Mouse (Mus musculus) forebrain, postnatal 0 days (tissue): ENCODE data around the gene Pdia4. TPM values are rescaled to one million over a fixed set of nuclear protein-coding genes. Genes with fewer than 3 reads are reported as not detected.

ENCODE experiments used
- ATAC-seq: fragments of 200-750 bp; cut with Nextera tagmentation; 2 replicates; pipeline ENCODE4 v1.8.0; 2017; ENCODE audit warnings: mild to moderate bottlenecking, moderate library complexity
- DNase-seq: peaks from one replicate; pipeline ENCODE4 v3.0.0-alpha.2; 2015
- H3K27ac ChIP-seq: fragments of 300-500 bp; sonication (generic); 2 replicates; pipeline ENCODE4 v1.5.1; 2014; ENCODE audit warnings: low read depth, mild to moderate bottlenecking, antibody characterized with exemption, low read length, moderate library complexity, mixed read lengths
- H3K27me3 ChIP-seq: fragments of 300-500 bp; sonication (generic); 2 replicates; pipeline ENCODE4 v1.6.1; 2014; ENCODE audit warnings: mild to moderate bottlenecking, low read length, mixed read lengths; ENCODE audit not compliant: insufficient read depth
- H3K36me3 ChIP-seq: fragments of 300-500 bp; sonication (generic); 2 replicates; pipeline ENCODE4 v1.6.1; 2014; ENCODE audit warnings: mild to moderate bottlenecking, moderate library complexity; ENCODE audit not compliant: insufficient read depth
- H3K4me1 ChIP-seq: fragments of 300-500 bp; sonication (generic); 2 replicates; pipeline ENCODE4 v1.6.1; 2014; ENCODE audit warnings: antibody characterized with exemption; ENCODE audit not compliant: insufficient read depth
- H3K4me2 ChIP-seq: fragments of 300-500 bp; sonication (generic); 2 replicates; pipeline ENCODE4 v1.6.1; 2014; ENCODE audit warnings: low read depth, mild to moderate bottlenecking, moderate library complexity
- H3K4me3 ChIP-seq: fragments of 300-500 bp; sonication (generic); 2 replicates; pipeline ENCODE4 v1.5.1; 2014; ENCODE audit warnings: low read depth, low read length, mixed read lengths
- H3K9ac ChIP-seq: fragments of 300-500 bp; sonication (generic); 2 replicates; pipeline ENCODE4 v1.6.1; 2014; ENCODE audit warnings: mild to moderate bottlenecking
- H3K9me3 ChIP-seq: fragments of 300-500 bp; sonication (generic); 2 replicates; pipeline ENCODE4 v1.6.1; 2016; ENCODE audit warnings: low read length
- CTCF ChIP-seq: sonication (generic); IDR thresholded peaks from 2 replicates; pipeline ENCODE4 v1.5.1; 2016; ENCODE audit warnings: antibody characterized with exemption, control low read depth, low read depth
- WGBS: fragments of 180-500 bp; shearing (Covaris S2); extraction: QIAGEN DNeasy Blood & Tissue Kit; methylation state at CpG from one replicate; pipeline ENCODE4 v1.1.7; 2014; 5-methylcytosine and 5-hydroxymethylcytosine counted together
- polyA plus RNA-seq: library from polyadenylated mRNA; unstranded; fragments of >200 nt; fragmentation: Nextera tagmentation; extraction: Ambion mirVana; gene quantifications from 2 replicates; pipeline ENCODE4 v1.2.1, GENCODE M21; 2015
- total RNA-seq: library from RNA; depleted of rRNA; stranded (reverse); fragments of >200 nt; gene quantifications from 2 replicates; pipeline ENCODE4 v1.2.3, GENCODE M21; 2014

The Pdia4 gene
- total and polyA plus RNA-seq, 2 experiments from 2014 or later, result 83.7 to 104 TPM

DNA sequence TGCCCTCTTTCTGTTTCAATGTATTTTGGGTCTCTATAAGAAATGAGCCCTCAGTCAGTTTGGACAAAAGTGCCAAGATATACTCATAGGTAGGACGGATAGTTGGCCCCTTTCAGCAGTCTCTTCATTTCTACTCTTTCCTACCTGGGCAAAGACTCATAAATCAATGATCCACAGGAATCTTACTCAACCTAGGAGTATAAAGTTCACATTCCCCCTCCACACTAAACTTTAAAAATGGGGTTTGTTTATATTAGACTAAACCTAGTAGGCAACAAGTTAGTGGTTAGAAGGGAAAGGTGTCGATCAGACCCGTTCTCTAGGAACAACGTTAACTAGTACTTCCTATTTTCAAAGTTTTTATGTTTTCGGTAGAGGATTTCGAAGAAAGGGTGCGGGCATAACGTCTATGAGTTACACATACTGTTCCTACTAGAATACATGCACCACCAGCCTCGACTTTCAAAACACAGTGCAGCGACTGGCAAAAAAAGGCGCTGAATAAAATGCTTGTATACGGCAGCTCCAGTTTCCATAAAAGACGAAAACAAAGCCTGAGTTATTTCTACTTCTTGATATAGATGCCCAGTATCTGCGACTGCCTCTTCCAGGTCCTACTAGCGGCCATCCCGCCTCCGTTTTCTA lies 837 bp downstream of the Pdia4 start:
- no peaks in the 10 kb centered on the region for H3K27me3 ChIP-seq
- H3K36me3 ChIP-seq, result peaks cover 7% of the 10 kb centered on the region; the same call in 1 of the 2 replicates
- no peak for TF ChIP-seq CTCF
- peak overlapping the region; percentile 90 for H3K27ac ChIP-seq
- H3K9ac ChIP-seq, result peak overlapping the region; percentile 72
- H3K9me3 ChIP-seq, result no peaks in the 10 kb centered on the region
- DNase-seq (no peak), ATAC-seq (no peak)
- WGBS, result under 1% methylated on average over 17 of the region's 17 CpGs
- peaks cover 23% of the 10 kb centered on the region for H3K4me1 ChIP-seq
- peak overlapping the region; percentile 58 for H3K4me2 ChIP-seq
- H3K4me3 ChIP-seq, result peak overlapping the region; percentile 80

- peak overlapping the region; percentile 58 for H3K4me2 ChIP-seq
- H3K4me1 ChIP-seq, result peaks cover 23% of the 10 kb centered on the region
- ATAC-seq, result no peak
- H3K9ac ChIP-seq, result peak overlapping the region; percentile 72
- TF ChIP-seq CTCF, result no peak
- peaks cover 9% of the 10 kb centered on the region for H3K36me3 ChIP-seq
- H3K4me3 ChIP-seq, result peak overlapping the region; percentile 80; the same call in 1 of the 2 replicates
- DNase-seq, result no peak
- no peaks in the 10 kb centered on the region for H3K27me3 ChIP-seq
- no peak overlapping the region for H3K27ac ChIP-seq
- no peaks in the 10 kb centered on the region for H3K9me3 ChIP-seq
- 62% methylated on average over 5 of the region's 5 CpGs for WGBS
These were observed 1.9 kb downstream of the Pdia4 start for GRCm38 (mm10) chr6:47811324-47811723.

DNA sequence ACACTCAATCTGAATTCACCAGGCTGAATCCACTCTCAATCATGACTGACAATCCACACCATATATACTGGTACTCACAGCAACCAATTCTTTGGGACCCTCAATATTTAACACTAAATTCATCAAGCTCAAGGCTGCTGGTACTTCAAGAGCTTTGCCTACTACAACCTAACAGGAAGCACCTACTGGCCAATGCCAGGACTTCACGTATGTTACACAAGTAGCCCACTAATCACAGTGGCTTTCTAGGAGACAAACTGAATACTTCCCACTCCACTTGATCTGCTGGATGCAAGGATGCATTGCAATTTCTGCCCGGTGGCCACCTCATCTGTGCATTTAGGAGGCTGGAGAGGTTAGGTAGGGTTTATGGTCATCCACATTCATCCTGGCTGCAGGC lies 3.0 kb downstream of the Pdia4 start:
- Histone ChIP-seq H3K9me3 (no peaks in the 10 kb centered on the region), H3K27me3 (no peaks in the 10 kb centered on the region), H3K9ac (no peak overlapping the region), H3K4me1 (peaks cover 23% of the 10 kb centered on the region), H3K36me3 (peaks cover 20% of the 10 kb centered on the region), H3K4me2 (no peak overlapping the region), H3K4me3 (no peak overlapping the region), H3K27ac (no peak overlapping the region)
- TF ChIP-seq CTCF, result no peak
- DNase-seq (no peak), ATAC-seq (no peak)
- WGBS, result 75% methylated on average over 2 of the region's 2 CpGs

DNA sequence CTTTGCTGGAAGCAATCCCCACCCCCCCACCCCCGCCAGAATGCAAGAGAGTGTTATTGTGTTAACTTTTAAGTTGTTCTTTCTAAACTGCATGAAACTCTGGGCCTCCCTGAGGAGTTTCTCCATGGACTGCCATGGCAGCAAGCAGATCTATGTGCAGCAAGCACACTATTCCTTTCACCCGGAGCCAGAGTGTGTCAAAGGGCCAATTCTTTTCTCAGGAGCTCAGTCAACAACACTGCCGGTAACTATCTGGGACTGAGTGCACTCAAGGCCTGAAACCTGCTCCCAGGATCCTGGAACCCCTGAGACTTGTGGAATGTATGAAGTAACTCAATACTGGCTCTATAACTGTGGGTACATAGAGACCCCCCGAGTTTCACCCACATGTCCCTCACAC lies 4.2 kb downstream of the Pdia4 start:
- Histone ChIP-seq H3K36me3 (peaks cover 31% of the 10 kb centered on the region), H3K4me3 (no peak overlapping the region), H3K4me1 (peaks cover 23% of the 10 kb centered on the region), H3K4me2 (no peak overlapping the region), H3K27me3 (no peaks in the 10 kb centered on the region), H3K27ac (no peak overlapping the region), H3K9ac (no peak overlapping the region), H3K9me3 (no peaks in the 10 kb centered on the region)
- ATAC-seq, result no peak
- 63% methylated on average over 4 of the region's 4 CpGs for WGBS
- TF ChIP-seq CTCF, result no peak
- DNase-seq, result no peak

DNA sequence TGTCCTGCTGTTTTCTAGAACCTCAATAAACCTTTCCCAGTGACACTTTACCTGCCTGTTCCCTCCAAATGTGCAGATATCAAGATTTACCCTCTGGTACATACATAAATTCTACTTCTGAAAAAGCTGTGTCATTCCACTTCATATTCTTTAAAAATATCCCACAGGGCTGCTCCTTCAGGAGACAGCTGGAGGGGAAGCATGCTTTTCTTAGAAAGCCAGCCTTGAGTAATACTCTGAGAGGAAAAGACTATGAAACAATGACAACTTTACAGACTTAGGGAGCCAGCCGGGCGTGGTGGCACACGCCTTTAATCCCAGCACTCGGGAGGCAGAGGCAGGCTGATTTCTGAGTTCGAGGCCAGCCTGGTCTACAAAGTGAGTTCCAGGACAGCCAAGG lies 4.7 kb downstream of the Pdia4 start:
- Histone ChIP-seq H3K4me2 (no peak overlapping the region), H3K27me3 (no peaks in the 10 kb centered on the region), H3K4me3 (no peak overlapping the region), H3K9me3 (no peaks in the 10 kb centered on the region), H3K4me1 (peaks cover 23% of the 10 kb centered on the region), H3K27ac (no peak overlapping the region), H3K36me3 (peaks cover 37% of the 10 kb centered on the region), H3K9ac (no peak overlapping the region)
- ATAC-seq (no peak), DNase-seq (no peak)
- whole genome bisulfite sequencing, result 92% methylated on average over 5 of the region's 5 CpGs
- TF ChIP-seq CTCF, result no peak

- 86% methylated on average over 2 of the region's 2 CpGs for WGBS
- H3K27me3 ChIP-seq, result no peaks in the 10 kb centered on the region
- DNase-seq, result no peak
- TF ChIP-seq CTCF, result no peak
- no peak overlapping the region for H3K4me3 ChIP-seq
- no peak overlapping the region for H3K9ac ChIP-seq
- H3K4me2 ChIP-seq, result no peak overlapping the region
- peaks cover 23% of the 10 kb centered on the region for H3K4me1 ChIP-seq
- H3K9me3 ChIP-seq, result no peaks in the 10 kb centered on the region
- no peak for ATAC-seq
- H3K27ac ChIP-seq, result no peak overlapping the region
- peaks cover 48% of the 10 kb centered on the region for H3K36me3 ChIP-seq
These were observed 5.8 kb downstream of the Pdia4 start for GRCm38 (mm10) chr6:47807419-47807818.

DNA sequence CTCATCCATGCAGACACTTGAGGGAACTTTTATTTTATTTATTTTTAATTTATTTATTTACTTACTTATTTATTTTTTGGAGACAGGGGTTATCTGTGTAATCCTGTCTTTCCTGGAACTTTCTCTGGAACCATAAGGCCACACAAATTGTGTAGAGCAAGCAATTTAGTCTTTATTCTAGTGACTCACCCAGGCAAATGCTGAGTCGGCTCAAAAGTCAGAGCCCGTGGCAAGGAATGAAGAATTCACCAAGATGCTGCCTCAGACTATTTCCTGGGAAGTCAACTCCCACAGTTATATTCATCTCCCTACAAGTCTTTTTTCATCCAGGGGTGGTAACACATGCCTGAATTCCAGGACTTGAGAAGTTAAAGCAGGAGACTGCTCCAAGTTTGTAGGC lies 7.7 kb downstream of the Pdia4 start:
- Histone ChIP-seq H3K27ac (no peak overlapping the region), H3K27me3 (no peaks in the 10 kb centered on the region), H3K4me1 (peaks cover 8% of the 10 kb centered on the region; the same call in 1 of the 2 replicates), H3K36me3 (peaks cover 61% of the 10 kb centered on the region), H3K4me3 (no peak overlapping the region), H3K9ac (no peak overlapping the region), H3K9me3 (no peaks in the 10 kb centered on the region), H3K4me2 (no peak overlapping the region)
- ATAC-seq (no peak), DNase-seq (no peak)
- 78% methylated on average over 2 of the region's 2 CpGs for WGBS
- TF ChIP-seq CTCF, result no peak
